Mouse (Mus musculus) neural tube, embryonic 14.5 days (tissue): ENCODE measurements around the gene Abhd4. TPM values are rescaled to one million over a fixed set of nuclear protein-coding genes. Genes with fewer than 3 reads are reported as not detected.
"Not testable (repeated sequence)": the region's sequence is repeated elsewhere in the genome, so short reads cannot be mapped to it uniquely, and the experiment has no call there.

Experiments used
- ATAC-seq: fragments of 200-750 bp; cut with Nextera tagmentation; 2 replicates; pipeline ENCODE4 v1.8.0; 2017; ENCODE audit warnings: low read depth, mild to moderate bottlenecking, moderate TSS enrichment, moderate library complexity
- H3K27ac ChIP-seq: fragments of 300-500 bp; sonication (generic); 2 replicates; pipeline ENCODE4 v1.5.1; 2014; ENCODE audit warnings: low read depth, mild to moderate bottlenecking, control low read depth, low read length, moderate library complexity, mixed read lengths
- H3K27me3 ChIP-seq: fragments of 300-500 bp; sonication (generic); 2 replicates; pipeline ENCODE4 v1.6.1; 2014; ENCODE audit warnings: low read length; ENCODE audit not compliant: control insufficient read depth, insufficient read depth
- H3K36me3 ChIP-seq: fragments of 300-500 bp; sonication (generic); 2 replicates; pipeline ENCODE4 v1.6.1; 2014; ENCODE audit warnings: low read length, mixed read lengths; ENCODE audit not compliant: control insufficient read depth, insufficient read depth
- H3K4me1 ChIP-seq: fragments of 300-500 bp; sonication (generic); 2 replicates; pipeline ENCODE4 v1.6.1; 2014; ENCODE audit warnings: low read length; ENCODE audit not compliant: control insufficient read depth, insufficient read depth
- H3K4me2 ChIP-seq: fragments of 300-500 bp; sonication (generic); 2 replicates; pipeline ENCODE4 v1.6.1; 2014; ENCODE audit warnings: mild to moderate bottlenecking, low read depth, low read length, control low read depth
- H3K4me3 ChIP-seq: fragments of 300-500 bp; sonication (generic); 2 replicates; pipeline ENCODE4 v1.5.1; 2014; ENCODE audit warnings: low read depth, low read length, control low read depth, mixed read lengths
- H3K9ac ChIP-seq: fragments of 300-500 bp; sonication (generic); replicated peaks from 2 replicates; pipeline ENCODE4 v1.6.1; 2014; ENCODE audit warnings: low read depth, mild to moderate bottlenecking, control low read depth, low read length, mixed read lengths
- H3K9me3 ChIP-seq: fragments of 300-500 bp; sonication (generic); 2 replicates; pipeline ENCODE4 v1.6.1; 2016; ENCODE audit warnings: low read length; ENCODE audit not compliant: control insufficient read depth
- WGBS: fragments of 180-500 bp; shearing (Covaris S2); extraction: QIAGEN DNeasy Blood & Tissue Kit; methylation state at CpG from one replicate; pipeline ENCODE4 v1.1.7; 2014; 5-methylcytosine and 5-hydroxymethylcytosine counted together
- polyA plus RNA-seq: library from polyadenylated mRNA; unstranded; fragments of >200 nt; fragmentation: Nextera tagmentation; extraction: Ambion mirVana; gene quantifications from 2 replicates; pipeline ENCODE4 v1.2.1, GENCODE M21; 2014

Gene Abhd4
- polyA plus RNA-seq, 1 experiment from 2014 or later, result 57.4 TPM

DNA sequence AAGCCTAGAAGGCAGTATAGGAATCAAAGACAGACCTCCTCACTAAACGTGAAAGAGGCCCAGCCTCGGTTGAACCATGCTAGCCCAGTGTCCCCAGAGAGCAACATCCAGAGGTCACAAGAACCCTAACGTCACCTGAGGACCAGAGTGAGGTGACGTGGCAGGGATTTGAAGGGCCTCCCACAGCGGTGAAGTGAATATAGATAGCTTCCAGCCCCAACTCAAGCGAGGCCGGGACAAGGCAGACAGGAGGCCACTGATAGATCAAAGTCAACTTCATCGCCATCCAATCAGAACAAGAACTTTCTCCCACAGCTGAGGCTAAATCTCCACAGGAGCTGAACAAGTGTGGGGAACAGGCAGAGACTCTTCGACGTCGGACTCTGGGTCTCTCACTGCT lies 28.3 kb upstream of the Abhd4 start:
- peak overlapping the region; percentile 40; the same call in 1 of the 2 replicates for H3K27ac ChIP-seq
- H3K27me3 ChIP-seq, result no peaks in the 10 kb centered on the region; the same call in 1 of the 2 replicates
- H3K9me3 ChIP-seq, result no peaks in the 10 kb centered on the region
- H3K36me3 ChIP-seq, result no peaks in the 10 kb centered on the region
- no peak for ATAC-seq
- H3K4me1 ChIP-seq, result peaks cover 20% of the 10 kb centered on the region
- H3K4me3 ChIP-seq, result no peak overlapping the region
- no peak overlapping the region for H3K4me2 ChIP-seq
- no peak overlapping the region for H3K9ac ChIP-seq
- WGBS, result 77% methylated on average over 11 of the region's 11 CpGs

DNA sequence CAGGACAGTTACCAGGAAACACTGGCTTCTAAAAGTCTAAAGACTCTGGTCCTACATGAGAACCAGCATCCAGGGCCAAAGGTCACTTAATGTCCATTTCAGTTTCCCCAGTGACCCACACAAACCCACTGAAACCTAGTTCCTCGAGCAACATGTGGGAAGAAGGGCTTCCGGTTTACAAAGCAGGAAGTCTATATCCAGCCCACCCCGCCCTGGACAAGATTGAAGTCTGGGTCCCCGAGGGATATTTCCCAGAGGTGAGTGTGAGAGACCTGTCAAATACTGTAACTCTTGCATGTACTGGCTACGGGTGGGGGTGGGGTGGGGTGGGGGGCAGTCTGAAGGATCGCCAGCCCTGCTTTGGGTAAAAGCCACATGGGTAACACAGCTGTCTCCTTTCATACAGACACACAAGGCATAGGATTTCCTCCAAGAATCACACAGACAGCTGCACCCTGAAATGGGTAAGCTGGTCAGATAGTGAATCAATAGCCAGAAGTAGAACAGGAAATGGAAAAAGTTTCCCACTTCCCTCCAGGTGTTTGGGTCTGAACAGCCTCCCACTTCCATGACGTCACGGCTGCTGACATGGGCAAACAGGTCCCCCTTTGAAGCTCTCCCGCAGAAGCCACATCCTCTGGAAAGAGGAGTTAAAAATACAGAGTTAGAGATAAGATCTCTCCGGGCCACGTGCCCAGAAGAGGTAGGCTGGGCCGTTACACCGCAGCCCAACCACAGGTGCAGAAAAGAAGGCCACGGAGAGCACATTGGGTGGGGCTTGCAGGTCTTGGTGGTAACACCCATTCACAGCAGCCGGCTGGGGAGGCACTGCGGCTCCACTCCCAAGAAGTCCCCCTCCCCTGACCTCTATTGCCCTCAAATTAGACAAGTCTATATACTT lies 26.8 kb upstream of the Abhd4 start:
- no peak for ATAC-seq
- Histone ChIP-seq H3K27me3 (no peaks in the 10 kb centered on the region; the same call in 1 of the 2 replicates), H3K27ac (no peak overlapping the region), H3K4me3 (no peak overlapping the region), H3K9me3 (no peaks in the 10 kb centered on the region), H3K9ac (no peak overlapping the region), H3K4me2 (no peak overlapping the region), H3K36me3 (no peaks in the 10 kb centered on the region), H3K4me1 (peaks cover 24% of the 10 kb centered on the region)
- 55% methylated on average over 16 of the region's 16 CpGs for WGBS

DNA sequence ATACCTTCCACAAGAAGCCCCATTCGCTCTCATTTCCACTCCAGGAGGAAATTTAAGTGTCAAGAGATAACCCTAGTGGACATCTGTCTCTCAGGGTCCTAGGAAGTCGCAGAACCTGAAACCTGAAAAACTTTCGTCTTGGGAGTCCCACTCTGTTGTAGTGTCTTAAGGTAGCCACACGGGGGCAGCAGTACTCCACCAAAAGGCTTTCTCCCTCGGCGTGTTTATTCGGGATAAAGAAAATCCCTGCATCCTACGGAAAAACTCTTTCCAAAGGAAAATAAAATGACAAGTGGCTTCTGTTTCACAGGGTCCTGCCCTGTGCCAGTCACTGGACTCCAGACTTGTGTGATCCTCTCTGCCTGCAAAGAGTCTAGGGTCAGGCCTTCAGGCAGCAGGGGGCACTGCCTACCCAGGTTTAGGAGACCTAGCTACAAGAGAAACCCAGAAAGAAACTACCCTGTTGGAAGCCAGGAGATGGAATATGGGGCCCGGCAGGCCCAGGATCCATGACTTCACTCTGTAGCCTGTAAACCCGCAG lies 26.0 kb upstream of the Abhd4 start:
- H3K27ac ChIP-seq, result peak overlapping the region; percentile 74
- H3K36me3 ChIP-seq, result no peaks in the 10 kb centered on the region
- no peak overlapping the region for H3K9ac ChIP-seq
- no peaks in the 10 kb centered on the region; the same call in 1 of the 2 replicates for H3K27me3 ChIP-seq
- peak overlapping the region; percentile 44 for H3K4me2 ChIP-seq
- H3K4me1 ChIP-seq, result peaks cover 29% of the 10 kb centered on the region
- no peaks in the 10 kb centered on the region for H3K9me3 ChIP-seq
- ATAC-seq, result peak; percentile 68
- 1% methylated on average over 10 of the region's 10 CpGs for WGBS
- H3K4me3 ChIP-seq, result peak overlapping the region; percentile 11; the same call in 1 of the 2 replicates

DNA sequence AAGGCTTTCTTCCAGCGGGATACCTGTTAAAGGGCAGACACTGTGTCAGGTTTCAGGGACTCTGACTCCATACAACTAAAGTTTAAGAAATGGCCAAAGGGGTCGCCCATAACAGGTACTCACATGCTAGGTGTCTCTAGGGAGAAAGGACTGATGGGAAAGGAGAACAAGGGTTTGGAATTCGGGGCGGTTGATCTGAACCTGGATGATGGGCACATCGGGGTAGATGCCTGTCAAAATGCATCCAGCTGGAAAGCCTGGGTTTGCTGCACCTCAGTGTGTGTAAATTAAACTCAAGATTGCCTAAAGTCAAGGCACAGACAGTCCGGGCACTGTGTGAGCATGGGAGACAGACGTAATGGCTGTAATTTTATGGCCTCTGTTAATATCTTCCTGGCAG lies 25.5 kb upstream of the Abhd4 start:
- H3K4me3 ChIP-seq, result peak overlapping the region; percentile 21; the same call in 1 of the 2 replicates
- H3K9me3 ChIP-seq, result no peaks in the 10 kb centered on the region
- WGBS, result 6% methylated on average over 7 of the region's 7 CpGs
- peaks cover 31% of the 10 kb centered on the region for H3K4me1 ChIP-seq
- no peaks in the 10 kb centered on the region; the same call in 1 of the 2 replicates for H3K27me3 ChIP-seq
- ATAC-seq, result peak; percentile 41
- H3K27ac ChIP-seq, result peak overlapping the region; percentile 74
- peak overlapping the region; percentile 44 for H3K4me2 ChIP-seq
- no peaks in the 10 kb centered on the region for H3K36me3 ChIP-seq
- H3K9ac ChIP-seq, result peak overlapping the region; percentile 58; the same call in 1 of the 2 replicates

DNA sequence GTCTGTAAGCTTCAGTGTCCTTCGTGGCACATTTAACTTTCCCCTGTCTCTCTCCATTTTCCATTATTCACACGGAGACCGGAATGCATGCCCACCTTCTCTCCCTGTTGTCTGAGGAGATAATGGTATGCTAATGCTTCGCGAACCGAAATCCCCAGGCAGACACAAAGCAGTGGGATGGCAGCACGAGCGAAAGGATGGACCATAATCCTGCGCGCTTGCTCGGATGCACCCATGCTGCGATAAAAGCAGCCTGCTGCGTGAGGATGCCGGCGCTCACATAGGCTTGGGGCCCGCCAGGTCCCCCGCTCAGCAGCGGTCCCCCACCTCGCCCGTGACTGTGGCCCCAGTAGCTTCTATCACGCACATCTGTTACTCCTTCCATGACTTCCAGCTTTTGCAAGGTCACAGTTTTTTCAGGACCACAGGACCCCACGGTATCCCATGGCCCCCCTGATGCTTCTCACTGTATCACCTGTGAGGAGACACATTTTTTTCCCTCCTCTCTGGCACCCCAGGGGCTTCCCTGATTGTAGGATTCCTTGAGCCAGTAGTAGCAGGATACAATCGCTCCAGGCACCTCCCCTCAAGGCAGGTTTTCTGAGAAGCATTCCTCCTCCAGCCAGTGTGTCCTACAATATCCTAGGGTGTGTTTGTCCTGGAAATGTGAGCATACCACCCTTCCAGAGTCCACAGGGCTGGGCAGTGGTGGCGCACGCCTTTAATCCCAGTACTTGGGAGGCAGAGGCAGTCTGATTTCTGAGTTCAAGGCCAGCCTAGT lies 24.9 kb upstream of the Abhd4 start:
- no peaks in the 10 kb centered on the region for H3K9me3 ChIP-seq
- WGBS, result 7% methylated on average over 25 of the region's 25 CpGs

DNA sequence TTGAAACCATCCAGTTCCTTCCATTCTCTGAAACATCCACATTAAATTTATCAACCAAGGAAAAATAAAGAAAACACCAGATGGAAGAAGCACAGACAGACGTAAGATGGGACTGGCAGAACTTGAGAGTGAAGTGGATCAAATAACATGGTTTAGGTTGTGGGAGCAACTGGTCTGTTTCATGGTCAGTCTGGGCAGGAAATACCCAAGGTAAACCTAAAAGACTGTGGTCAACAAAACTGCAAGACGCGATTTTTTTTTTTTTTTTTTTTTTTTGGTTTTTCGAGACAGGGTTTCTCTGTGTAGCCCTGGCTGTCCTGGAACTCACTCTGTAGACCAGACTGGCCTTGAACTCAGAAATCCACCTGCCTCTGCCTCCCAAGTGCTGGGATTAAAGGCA lies 24.1 kb upstream of the Abhd4 start:
- 82% methylated on average over 3 of the region's 4 CpGs for WGBS
- not testable (repeated sequence) for H3K27ac ChIP-seq, H3K9me3 ChIP-seq, H3K27me3 ChIP-seq, H3K4me2 ChIP-seq, H3K9ac ChIP-seq, ATAC-seq, H3K4me3 ChIP-seq, H3K36me3 ChIP-seq
- H3K4me1 ChIP-seq, result peaks cover 30% of the 10 kb centered on the region

More for the DNA sequence above, 24.9 kb upstream of the Abhd4 start:
- ATAC-seq, result peak; percentile 54
- Histone ChIP-seq H3K9ac (peak overlapping the region; percentile 58), H3K27ac (peak overlapping the region; percentile 74), H3K36me3 (no peaks in the 10 kb centered on the region), H3K27me3 (no peaks in the 10 kb centered on the region; the same call in 1 of the 2 replicates), H3K4me3 (peak overlapping the region; percentile 21), H3K4me2 (peak overlapping the region; percentile 44), H3K4me1 (peaks cover 31% of the 10 kb centered on the region)

DNA sequence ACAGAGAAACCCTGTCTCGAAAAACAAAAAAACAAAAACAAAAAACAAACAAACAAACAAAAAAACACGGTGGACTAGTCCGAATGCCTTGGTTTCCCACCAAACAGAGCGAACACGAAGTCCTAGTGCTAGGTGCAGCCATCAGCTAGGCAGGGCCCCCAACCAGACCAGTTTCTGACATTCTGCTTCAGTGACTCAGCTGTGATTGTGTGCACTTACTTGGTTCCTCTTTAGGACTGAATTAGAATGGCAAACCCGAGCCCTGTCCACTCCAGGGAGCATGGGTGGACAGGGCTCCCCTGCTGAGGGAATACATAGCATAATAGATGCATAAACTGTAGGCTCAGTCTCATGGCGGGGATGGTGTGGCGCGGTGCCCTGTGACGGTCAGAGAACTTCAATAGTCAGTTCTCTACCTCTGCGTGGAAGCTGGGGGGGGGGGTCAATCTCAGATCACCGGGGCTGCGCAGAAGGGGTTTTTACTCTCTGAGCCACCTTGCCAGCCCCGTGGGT lies 23.3 kb upstream of the Abhd4 start:
- Histone ChIP-seq H3K4me2 (no peak overlapping the region), H3K27ac (no peak overlapping the region), H3K36me3 (no peaks in the 10 kb centered on the region), H3K4me1 (peaks cover 28% of the 10 kb centered on the region), H3K9me3 (no peaks in the 10 kb centered on the region), H3K4me3 (no peak overlapping the region), H3K27me3 (no peaks in the 10 kb centered on the region; the same call in 1 of the 2 replicates), H3K9ac (no peak overlapping the region)
- WGBS, result 90% methylated on average over 14 of the region's 14 CpGs
- ATAC-seq, result no peak

DNA sequence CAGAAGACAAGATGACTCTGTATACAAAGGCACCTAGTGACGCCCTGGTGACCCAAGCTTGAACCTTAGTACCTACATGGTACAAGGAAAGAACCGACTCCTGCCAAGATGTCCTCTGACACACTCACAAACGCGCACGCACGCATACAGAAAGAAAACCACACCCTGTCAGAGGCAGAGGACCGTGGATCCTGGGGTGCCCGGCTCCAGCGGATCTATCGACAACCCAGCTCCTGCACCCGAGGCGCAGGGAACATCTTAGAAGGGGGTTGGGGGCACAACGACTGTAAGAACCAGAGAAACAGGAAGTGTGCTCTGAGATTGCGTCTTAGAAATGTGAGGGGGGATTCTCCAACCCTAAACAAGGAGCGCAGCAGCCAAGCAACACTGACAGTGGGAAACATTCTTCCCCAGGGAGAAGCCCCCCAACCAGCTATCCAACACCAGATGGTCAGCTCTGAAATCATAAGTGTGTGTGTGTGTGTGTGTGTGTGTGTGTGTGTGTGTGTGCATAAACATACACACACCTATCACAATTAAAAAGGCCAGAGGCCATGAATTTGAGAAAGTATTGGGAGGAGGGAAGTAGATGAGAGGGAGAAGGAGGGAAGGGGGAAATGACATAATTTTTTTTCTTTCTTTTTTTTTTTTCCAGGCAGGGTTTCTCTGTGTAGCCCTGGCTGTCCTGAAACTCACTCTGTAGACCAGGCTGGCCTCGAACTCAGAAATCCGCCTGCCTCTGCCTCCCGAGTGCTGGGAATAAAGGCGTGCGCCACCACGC lies 22.6 kb upstream of the Abhd4 start:
- no peak for ATAC-seq
- Histone ChIP-seq H3K9ac (no peak overlapping the region), H3K27ac (no peak overlapping the region), H3K27me3 (no peaks in the 10 kb centered on the region), H3K4me2 (no peak overlapping the region), H3K4me3 (no peak overlapping the region), H3K4me1 (peaks cover 28% of the 10 kb centered on the region), H3K9me3 (no peaks in the 10 kb centered on the region), H3K36me3 (no peaks in the 10 kb centered on the region)
- 85% methylated on average over 21 of the region's 21 CpGs for WGBS
